Comparison of ENCODE assay signal across 7 mouse cellular contexts in genomic region chr11:121014896-121015300, GRCm38 (mm10). TPM values are rescaled to one million over a fixed set of nuclear protein-coding genes. Genes with fewer than 3 reads are reported as not detected.
DNase-seq lines count a peak whose midpoint lies in the region; ATAC-seq lines count a peak whose summit lies in the region.

No protein-coding gene starts in this region.

- peak overlapping the region; percentile 57 for H3K9ac ChIP-seq in intestine, embryonic 16.5 days (ENCODE audit: low read depth, low read length)

- H3K4me1 ChIP-seq in intestine, embryonic 16.5 days (ENCODE audit: control insufficient read depth, insufficient read depth, low read length), result peaks cover 7% of the 10 kb centered on the region

- H3K27me3 ChIP-seq in intestine, embryonic 16.5 days (replicated peaks; ENCODE audit: control insufficient read depth, insufficient read depth, low read length), result no peaks in the 10 kb centered on the region

- H3K9me3 ChIP-seq in intestine, embryonic 16.5 days (ENCODE audit: control insufficient read depth, low read length), result no peaks in the 10 kb centered on the region

- peak; percentile 60 for DNase-seq in R1 (ENCODE audit: low read depth, low spot score)
- DNase-seq in cerebellum, adult 18-20 months, result peak; percentile 81 to 84
- DNase-seq in frontal cortex, postnatal 36 days (ENCODE audit: low spot score in 2 of 2), result peak; percentile 62 to 66
- DNase-seq in lung, adult 18-20 months, result peak; percentile 60 to 78
- DNase-seq in retina, postnatal 1 day, result peak; percentile 31

- ATAC-seq in intestine, embryonic 16.5 days, result no peak
- ATAC-seq in megakaryocyte-erythroid progenitor cell, adult 5-6 weeks (replicated peaks; ENCODE audit: low FRiP score, low TSS enrichment, poor library complexity, severe bottlenecking), result no peak

- H3K4me2 ChIP-seq in intestine, embryonic 16.5 days (ENCODE audit: low read depth, low read length), result peak overlapping the region; percentile 55

- WGBS in intestine, embryonic 16.5 days, result 41% methylated on average over 19 of the region's 19 CpGs

- no peaks in the 10 kb centered on the region for H3K36me3 ChIP-seq in intestine, embryonic 16.5 days (ENCODE audit: control insufficient read depth, insufficient read depth, low read length)

- no peak overlapping the region for H3K27ac ChIP-seq in intestine, embryonic 16.5 days (ENCODE audit: low read length)

- peak overlapping the region; percentile 31 for H3K4me3 ChIP-seq in intestine, embryonic 16.5 days (ENCODE audit: low read length)

RNA-seq across cellular contexts. Expression of gene Csnk1d, which starts 23.8 kb away (rescaled TPM):
- polyA plus RNA-seq in intestine, embryonic 16.5 days (2015; fragmentation: Nextera tagmentation; extraction: Ambion mirVana), result 93.9 and 97.7 TPM in 2 replicates
- 64.0 and 86.0 TPM in 2 replicates for total RNA-seq in megakaryocyte-erythroid progenitor cell, adult 5-6 weeks (2014; fragmentation: Nextera tagmentation)
- total RNA-seq in megakaryocyte-erythroid progenitor cell, adult 5-6 weeks (2017), result 109 and 132 TPM in 2 replicates

RNA-seq across cellular contexts. Expression of gene Cd7, which starts 24.3 kb away (rescaled TPM):
- 6.7 and 7.9 TPM in 2 replicates for polyA plus RNA-seq in intestine, embryonic 16.5 days (2015; fragmentation: Nextera tagmentation; extraction: Ambion mirVana)
- total RNA-seq in megakaryocyte-erythroid progenitor cell, adult 5-6 weeks (2014; fragmentation: Nextera tagmentation), result 16.6 TPM in 2 replicates
- 1.2 and 6.7 TPM in 2 replicates for total RNA-seq in megakaryocyte-erythroid progenitor cell, adult 5-6 weeks (2017)

RNA-seq across cellular contexts. Expression of gene Sectm1b, which starts 48.5 kb away (rescaled TPM):
- 0.93 and 2.6 TPM in 2 replicates for polyA plus RNA-seq in intestine, embryonic 16.5 days (2015; fragmentation: Nextera tagmentation; extraction: Ambion mirVana)
- not detected in 2 replicates for total RNA-seq in megakaryocyte-erythroid progenitor cell, adult 5-6 weeks (2014; fragmentation: Nextera tagmentation)
- total RNA-seq in megakaryocyte-erythroid progenitor cell, adult 5-6 weeks (2017), result not detected in 2 replicates

Comparison
In these comparisons a context has a peak if more than half of its experiments do, and no peak if none do; other contexts are left out.
1. DNase-seq: peak in every context shown above with its lines; median percentile 82 in cerebellum, adult 18-20 months; 69 in lung, adult 18-20 months; 64 in frontal cortex, postnatal 36 days; 60 in R1; 31 in retina, postnatal 1 day.